Mouse (Mus musculus) forebrain, embryonic 12.5 days (tissue): ENCODE measurements around the gene Actrt3. TPM values are rescaled to one million over a fixed set of nuclear protein-coding genes. Genes with fewer than 3 reads are reported as not detected.

Experiments
- ATAC-seq: fragments of 200-750 bp; cut with Nextera tagmentation; 2 replicates; pipeline ENCODE4 v1.8.0; 2017; ENCODE audit warnings: moderate TSS enrichment; ENCODE audit not compliant: low FRiP score
- H3K27ac ChIP-seq: fragments of 300-500 bp; sonication (generic); 2 replicates; pipeline ENCODE4 v1.5.1; 2016; ENCODE audit warnings: mild to moderate bottlenecking
- H3K27me3 ChIP-seq: fragments of 300-500 bp; sonication (generic); 2 replicates; pipeline ENCODE4 v1.6.1; 2016; ENCODE audit warnings: mild to moderate bottlenecking
- H3K36me3 ChIP-seq: fragments of 300-500 bp; sonication (generic); replicated peaks from 2 replicates; pipeline ENCODE4 v1.6.1; 2016; ENCODE audit warnings: mild to moderate bottlenecking
- H3K4me1 ChIP-seq: fragments of 300-500 bp; sonication (generic); 2 replicates; pipeline ENCODE4 v1.6.1; 2016
- H3K4me2 ChIP-seq: fragments of 300-500 bp; sonication (generic); 2 replicates; pipeline ENCODE4 v1.6.1; 2016; ENCODE audit warnings: mild to moderate bottlenecking, moderate library complexity
- H3K4me3 ChIP-seq: fragments of 300-500 bp; sonication (generic); replicated peaks from 2 replicates; pipeline ENCODE4 v1.5.1; 2016; ENCODE audit warnings: mild to moderate bottlenecking
- H3K9ac ChIP-seq: fragments of 300-500 bp; sonication (generic); 2 replicates; pipeline ENCODE4 v1.6.1; 2016; ENCODE audit warnings: mild to moderate bottlenecking
- H3K9me3 ChIP-seq: fragments of 300-500 bp; sonication (generic); 2 replicates; pipeline ENCODE4 v1.6.1; 2016
- WGBS: fragments of 180-500 bp; shearing (Covaris S2); methylation state at CpG from one replicate; pipeline ENCODE4 v1.1.7; 2016; 5-methylcytosine and 5-hydroxymethylcytosine counted together
- polyA plus RNA-seq: library from polyadenylated mRNA; unstranded; fragments of >200 nt; fragmentation: Nextera tagmentation; extraction: Ambion mirVana; gene quantifications from 2 replicates; pipeline ENCODE4 v1.2.1, GENCODE M21; 2016

The Actrt3 gene
- polyA plus RNA-seq, 1 experiment from 2014 or later, result not detected

- 40% methylated on average over 6 of the region's 6 CpGs for WGBS
- H3K9me3 ChIP-seq, result no peaks in the 10 kb centered on the region
- H3K4me2 ChIP-seq, result no peak overlapping the region
- no peaks in the 10 kb centered on the region for H3K4me1 ChIP-seq
- no peak overlapping the region for H3K27ac ChIP-seq
- H3K9ac ChIP-seq, result no peak overlapping the region
- ATAC-seq, result no peak
- no peak overlapping the region for H3K4me3 ChIP-seq
- no peaks in the 10 kb centered on the region for H3K36me3 ChIP-seq
- H3K27me3 ChIP-seq, result no peaks in the 10 kb centered on the region
These were observed 38.9 kb downstream of the Actrt3 start for GRCm38 (mm10) chr3:30560677-30561314.

GRCm38 (mm10) chr3:30553741-30554140 is 46.0 kb downstream of the Actrt3 start:
- H3K4me1 ChIP-seq, result no peaks in the 10 kb centered on the region
- H3K4me3 ChIP-seq, result no peak overlapping the region
- 84% methylated on average over 6 of the region's 6 CpGs for WGBS
- no peaks in the 10 kb centered on the region for H3K27me3 ChIP-seq
- no peak overlapping the region for H3K9ac ChIP-seq
- no peaks in the 10 kb centered on the region for H3K9me3 ChIP-seq
- no peak overlapping the region for H3K4me2 ChIP-seq
- no peak for ATAC-seq
- no peak overlapping the region for H3K27ac ChIP-seq
- no peaks in the 10 kb centered on the region for H3K36me3 ChIP-seq

GRCm38 (mm10) chr3:30550218-30550617 is 49.5 kb downstream of the Actrt3 start:
- no peak overlapping the region for H3K27ac ChIP-seq
- ATAC-seq, result no peak
- WGBS, result 62% methylated on average over 2 of the region's 2 CpGs

GRCm38 (mm10) chr3:30548928-30549327 is 50.8 kb downstream of the Actrt3 start:
- H3K4me3 ChIP-seq, result no peak overlapping the region
- H3K27ac ChIP-seq, result no peak overlapping the region
- no peaks in the 10 kb centered on the region for H3K36me3 ChIP-seq
- H3K9me3 ChIP-seq, result no peaks in the 10 kb centered on the region
- no peaks in the 10 kb centered on the region for H3K4me1 ChIP-seq
- H3K4me2 ChIP-seq, result no peak overlapping the region
- no peak overlapping the region for H3K9ac ChIP-seq
- H3K27me3 ChIP-seq, result no peaks in the 10 kb centered on the region
- no peak for ATAC-seq
- 85% methylated on average over 7 of the region's 7 CpGs for WGBS

More at GRCm38 (mm10) chr3:30550218-30550617, 49.5 kb downstream of the Actrt3 start:
- H3K36me3 ChIP-seq, result no peaks in the 10 kb centered on the region
- H3K27me3 ChIP-seq, result no peaks in the 10 kb centered on the region
- H3K9me3 ChIP-seq, result no peaks in the 10 kb centered on the region
- no peak overlapping the region for H3K4me3 ChIP-seq
- no peak overlapping the region for H3K9ac ChIP-seq
- no peaks in the 10 kb centered on the region for H3K4me1 ChIP-seq
- no peak overlapping the region for H3K4me2 ChIP-seq

GRCm38 (mm10) chr3:30547908-30548307 is 51.8 kb downstream of the Actrt3 start, which contains the start of gene Mecom:
Gene Mecom (minus strand): TSS chr3:30548008.
- no peak within 1 kb of the TSS for H3K27ac ChIP-seq
- H3K4me2 ChIP-seq, result no peak within 1 kb of the TSS
- ATAC-seq, result no peak
- H3K27me3 ChIP-seq, result no peaks in the 10 kb centered on the region
- H3K36me3 ChIP-seq, result no peaks in the 10 kb centered on the region
- H3K4me3 ChIP-seq, result no peak within 1 kb of the TSS
- H3K9ac ChIP-seq, result no peak within 1 kb of the TSS
- 89% methylated on average over 3 of the region's 3 CpGs for WGBS
- no peaks in the 10 kb centered on the region for H3K4me1 ChIP-seq
- H3K9me3 ChIP-seq, result no peaks in the 10 kb centered on the region

Other genes starting within 250 kb of the Actrt3 start
- gene Mecom, start 51.9 kb downstream of the Actrt3 start, polyA plus RNA-seq, result 12.1 and 12.2 TPM in 2 replicates
- gene Mynn, start 2.1 kb upstream of the Actrt3 start, polyA plus RNA-seq, result 35.1 and 38.1 TPM in 2 replicates
- not detected in 2 replicates for gene Lrriq4, start 44.6 kb upstream of the Actrt3 start, polyA plus RNA-seq
- gene Lrrc34, start 47.9 kb upstream of the Actrt3 start, polyA plus RNA-seq, result 1.5 and 1.9 TPM in 2 replicates
- not detected in 2 replicates for gene Lrrc31, start 99.9 kb upstream of the Actrt3 start, polyA plus RNA-seq
- gene Samd7, start 146.4 kb upstream of the Actrt3 start, polyA plus RNA-seq, result not detected in 2 replicates
- gene Sec62, start 192.9 kb upstream of the Actrt3 start, polyA plus RNA-seq, result 80.9 and 86.9 TPM in 2 replicates